Mouse (Mus musculus): ENCODE data around the gene Notch1.

Notch1 gene

GRCm38 (mm10) chr2:26446671-26447070 is 69.8 kb downstream of the Notch1 start:
- no peak for DNase-seq (ENCODE audit: low spot score)

- DNase-seq (ENCODE audit: low spot score) = peak; percentile 91
Measured at GRCm38 (mm10) chr2:26445666-26446445, 70.6 kb downstream of the Notch1 start.

- peak; percentile 100 for DNase-seq (ENCODE audit: low spot score)
Measured at GRCm38 (mm10) chr2:26444946-26445665, 71.4 kb downstream of the Notch1 start, which contains the start of gene Sec16a. Sec16a (minus strand) TSS chr2:26445216.

GRCm38 (mm10) chr2:26444368-26444767 is 72.1 kb downstream of the Notch1 start:
- no peak for DNase-seq (ENCODE audit: low spot score)

GRCm38 (mm10) chr2:26443876-26444275 is 72.6 kb downstream of the Notch1 start:
- no peak for DNase-seq (ENCODE audit: low spot score)

- DNase-seq (ENCODE audit: low spot score) = no peak
Measured at GRCm38 (mm10) chr2:26442843-26443242, 73.6 kb downstream of the Notch1 start.

- no peak for DNase-seq (ENCODE audit: low spot score)
Measured at GRCm38 (mm10) chr2:26441688-26442087, 74.8 kb downstream of the Notch1 start.

- no peak for DNase-seq (ENCODE audit: low spot score)
Measured at GRCm38 (mm10) chr2:26441261-26441660, 75.2 kb downstream of the Notch1 start.

GRCm38 (mm10) chr2:26439671-26440070 is 76.8 kb downstream of the Notch1 start:
- no peak for DNase-seq (ENCODE audit: low spot score)

- DNase-seq (ENCODE audit: low spot score) = no peak
Measured at GRCm38 (mm10) chr2:26438373-26438772, 78.1 kb downstream of the Notch1 start.

- no peak for DNase-seq (ENCODE audit: low spot score)
Measured at GRCm38 (mm10) chr2:26437221-26437620, 79.2 kb downstream of the Notch1 start.

GRCm38 (mm10) chr2:26434791-26435572 is 81.5 kb downstream of the Notch1 start:
- DNase-seq (ENCODE audit: low spot score) = no peak

GRCm38 (mm10) chr2:26429851-26430250 is 86.6 kb downstream of the Notch1 start:
- DNase-seq (ENCODE audit: low spot score) = no peak

- DNase-seq (ENCODE audit: low spot score) = no peak
Measured at GRCm38 (mm10) chr2:26424541-26424940, 91.9 kb downstream of the Notch1 start.

GRCm38 (mm10) chr2:26423086-26423485 is 93.4 kb downstream of the Notch1 start:
- no peak for DNase-seq (ENCODE audit: low spot score)

GRCm38 (mm10) chr2:26421969-26422368 is 94.5 kb downstream of the Notch1 start:
- no peak for DNase-seq (ENCODE audit: low spot score)

GRCm38 (mm10) chr2:26418120-26418519 is 98.3 kb downstream of the Notch1 start:
- DNase-seq (ENCODE audit: low spot score) = no peak

- no peak for DNase-seq (ENCODE audit: low spot score)
Measured at GRCm38 (mm10) chr2:26417066-26417465, 99.4 kb downstream of the Notch1 start.

GRCm38 (mm10) chr2:26410931-26411411 is 105.5 kb downstream of the Notch1 start:
- DNase-seq (ENCODE audit: low spot score) = no peak

- no peak for DNase-seq (ENCODE audit: low spot score)
Measured at GRCm38 (mm10) chr2:26410091-26410490, 106.4 kb downstream of the Notch1 start.

GRCm38 (mm10) chr2:26409362-26409761 is 107.1 kb downstream of the Notch1 start:
- DNase-seq (ENCODE audit: low spot score) = no peak

Data from ovary, postnatal 36 days (tissue).